Mouse (Mus musculus): ENCODE results near the gene Npy1r.

The Npy1r gene

DNA sequence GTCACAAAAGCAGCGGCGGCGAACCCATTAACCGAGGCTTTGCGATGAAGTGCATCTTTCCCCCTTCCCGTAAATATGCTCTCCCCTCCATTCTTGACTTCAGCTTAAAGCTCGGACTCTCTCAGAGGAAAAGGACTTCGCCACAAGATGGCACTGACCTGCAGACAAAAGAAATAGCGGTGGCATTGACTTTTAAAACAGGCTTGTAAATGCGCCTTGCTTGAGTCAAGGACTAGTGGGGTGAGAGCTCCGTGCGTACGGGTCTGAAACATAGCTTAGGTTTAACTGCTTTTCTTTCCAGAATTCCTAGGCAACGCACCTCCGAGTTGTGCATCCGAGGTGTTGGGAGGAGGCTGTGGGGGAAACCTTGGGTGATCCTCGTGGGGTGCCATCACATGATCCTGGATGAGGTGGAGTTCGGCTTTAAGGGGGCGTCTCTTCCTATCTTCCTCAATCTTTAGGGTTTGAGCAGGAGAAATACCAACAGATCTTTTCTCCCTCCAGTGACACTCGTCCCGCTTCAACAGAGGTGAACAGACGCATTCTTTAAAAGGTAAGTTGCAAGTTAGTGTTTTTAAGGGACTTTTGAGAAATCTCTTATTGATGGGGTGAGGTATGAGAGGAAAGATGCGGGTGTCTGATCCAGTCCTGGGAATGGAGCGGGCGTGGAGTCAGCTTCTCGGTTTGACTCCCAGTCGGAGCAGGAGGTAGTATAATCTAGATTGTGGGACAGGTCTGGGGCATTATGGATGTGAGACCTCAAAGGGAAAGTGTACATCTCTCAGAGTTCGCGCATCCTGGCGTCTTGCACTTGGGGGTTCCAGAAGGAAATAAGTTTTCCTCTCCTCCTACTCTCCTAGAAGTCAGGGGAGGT, at the start of gene Npy1r:
Gene Npy1r (plus strand): TSS at position 223 of the 874 bp plus-strand sequence.
- DNase-seq: peak; percentile 15

DNA sequence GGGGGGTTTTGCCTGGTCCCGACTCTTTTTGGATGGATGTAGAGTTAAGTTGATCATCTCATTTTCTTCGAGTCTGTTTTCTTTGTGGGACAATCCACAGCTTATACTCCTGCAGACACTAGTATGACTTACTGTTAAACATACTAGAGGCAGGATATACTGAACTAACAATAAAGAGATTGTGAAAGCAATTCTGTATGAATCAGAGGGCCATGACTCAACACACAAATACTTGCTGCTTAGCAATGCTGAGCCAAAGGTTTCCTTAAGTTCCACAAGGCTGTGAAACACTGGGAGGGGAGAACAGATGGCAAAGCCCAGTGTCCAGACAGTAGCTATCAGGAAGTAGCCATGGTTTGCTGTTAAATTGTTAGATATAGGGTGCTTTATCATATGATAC, 15.7 kb upstream of the Npy1r start:
- no peak for DNase-seq

DNA sequence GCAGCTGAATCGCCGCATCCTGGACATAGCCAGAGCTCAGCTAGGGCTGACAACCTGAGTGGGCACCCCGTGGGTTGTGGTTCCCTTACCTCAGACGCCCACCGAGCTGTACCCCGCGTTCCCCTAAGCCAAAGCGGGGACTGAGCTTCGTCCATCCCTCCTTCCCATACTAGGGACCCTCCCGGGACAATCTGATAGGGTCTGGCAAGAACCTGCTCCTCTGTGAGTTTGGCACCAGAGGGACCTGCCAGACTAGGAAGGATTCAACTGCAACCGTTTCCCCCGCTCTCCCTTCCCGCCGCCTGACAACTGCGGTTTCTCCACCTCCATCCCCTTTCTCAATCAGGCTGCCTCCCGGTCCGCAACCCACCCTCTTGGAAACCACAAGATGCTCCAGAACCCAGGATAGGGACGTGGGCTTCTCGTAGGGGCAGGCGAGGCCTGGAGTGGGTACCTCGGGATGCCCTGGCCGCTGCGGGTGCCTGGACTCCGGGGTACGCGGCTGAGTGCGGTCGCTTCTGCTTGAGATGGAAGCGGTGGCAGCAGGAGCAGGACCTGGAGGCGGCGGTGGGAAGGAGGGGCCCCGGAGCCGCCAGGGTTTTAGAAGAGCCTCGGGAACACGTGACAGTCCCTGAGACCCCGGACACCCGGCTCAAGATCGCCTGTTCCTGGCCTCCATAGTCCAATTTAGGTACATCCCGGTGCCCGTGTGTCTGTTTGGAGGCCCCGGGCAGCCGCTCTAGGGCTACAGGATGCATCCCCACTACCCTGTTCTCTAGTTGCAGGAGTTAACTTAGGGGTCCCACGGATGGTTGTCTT, 9.3 kb upstream of the Npy1r start, which contains the start of gene Npy5r:
Gene Npy5r (minus strand): TSS at position 618 of the 819 bp plus-strand sequence.
- DNase-seq: no peak

DNA sequence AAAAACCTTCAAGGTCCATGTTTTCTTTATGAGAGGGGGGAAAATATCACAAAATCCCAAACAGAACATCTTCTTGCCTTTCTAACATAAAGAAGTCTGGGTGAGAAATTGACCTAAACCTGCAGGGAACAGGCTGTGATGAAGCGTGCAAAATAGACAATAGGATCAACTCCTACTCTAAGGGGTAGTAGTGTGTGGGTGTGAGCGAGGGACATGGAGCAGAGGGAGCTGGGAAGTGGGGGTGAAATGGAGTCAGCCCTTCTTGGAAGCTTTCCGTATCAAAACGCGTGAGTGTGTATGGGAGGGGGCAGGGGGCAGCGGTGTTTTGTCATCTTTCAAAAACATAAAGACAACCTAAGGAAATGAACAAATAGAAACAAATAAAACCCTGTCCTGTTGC, 8.6 kb upstream of the Npy1r start:
- DNase-seq: no peak

DNA sequence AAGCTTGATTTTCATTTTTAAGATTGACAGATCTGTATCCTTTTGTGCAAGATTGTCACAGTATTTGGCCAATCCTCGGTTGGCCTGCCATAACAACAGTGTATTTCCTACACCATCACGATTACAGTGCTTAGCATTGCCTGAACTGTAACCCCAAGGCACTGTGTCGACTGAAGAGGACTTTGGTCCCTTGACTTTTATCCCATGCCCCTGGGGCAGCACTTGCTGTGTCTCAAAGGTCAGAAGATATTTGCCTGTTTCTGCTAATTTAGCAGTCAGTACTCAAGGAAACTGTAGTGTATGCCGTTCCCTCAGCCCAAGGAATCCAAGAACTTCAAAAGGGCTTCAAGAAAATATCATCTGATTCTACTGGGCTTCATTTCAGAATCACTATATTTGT, 8.2 kb upstream of the Npy1r start:
- no peak for DNase-seq

DNA sequence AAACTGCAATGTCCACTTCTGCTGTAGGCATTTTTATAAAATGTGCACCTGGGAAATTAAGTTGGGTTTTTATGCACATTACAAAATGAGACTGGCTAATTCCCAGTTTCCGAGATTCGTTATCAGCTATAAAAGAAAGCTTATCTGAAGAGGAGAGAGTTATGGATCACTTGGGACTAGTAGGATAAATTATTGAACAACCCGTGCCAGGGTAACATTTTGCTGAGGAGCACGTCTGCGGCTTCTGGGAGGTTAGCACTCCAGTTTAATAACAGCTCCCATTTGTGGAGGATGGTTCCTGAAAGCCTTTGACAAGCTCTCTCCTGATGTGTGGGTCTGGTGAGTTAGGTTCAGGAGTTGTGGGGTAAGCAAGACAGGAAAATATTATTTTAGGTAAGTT, 6.6 kb upstream of the Npy1r start:
- no peak for DNase-seq

DNA sequence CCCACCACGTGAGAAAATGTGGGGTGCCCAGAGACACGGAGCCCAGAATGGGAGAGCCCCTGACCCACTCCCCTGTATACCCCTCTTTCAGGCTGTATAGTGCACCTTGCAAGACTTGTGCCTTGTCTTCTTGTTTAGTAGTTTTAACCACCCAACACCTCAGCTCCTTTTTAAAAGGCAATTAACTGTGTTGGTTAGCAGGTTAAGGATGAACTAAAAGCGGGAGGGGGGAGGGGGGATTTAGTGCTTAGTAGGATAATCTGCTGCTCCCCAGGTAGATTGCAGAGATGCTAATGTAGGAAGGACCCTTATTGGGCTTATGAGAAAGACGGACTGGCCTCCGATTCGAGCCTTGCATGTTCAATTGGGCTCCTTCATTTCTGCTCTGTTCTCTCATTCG, 1.0 kb downstream of the Npy1r start:
- DNase-seq: no peak

DNA sequence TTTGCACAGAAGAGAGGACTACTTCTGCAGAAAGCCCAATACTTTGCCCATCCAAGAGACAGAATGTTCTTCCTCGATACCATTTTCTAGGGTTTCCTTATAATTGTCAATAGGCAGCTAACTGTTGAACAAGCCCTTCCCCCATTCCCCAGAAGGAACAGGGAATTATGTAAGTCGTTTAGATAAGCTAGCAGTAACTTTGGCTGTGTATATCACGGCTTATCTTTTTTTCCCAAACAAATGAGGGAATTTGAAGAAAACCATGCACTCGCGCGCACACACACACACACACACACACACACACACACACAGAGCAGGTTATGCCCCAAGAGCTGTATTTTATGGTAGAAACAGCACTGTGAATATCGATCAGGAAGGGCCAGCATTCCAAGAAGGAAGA, 1.8 kb downstream of the Npy1r start:
- DNase-seq: no peak

DNA sequence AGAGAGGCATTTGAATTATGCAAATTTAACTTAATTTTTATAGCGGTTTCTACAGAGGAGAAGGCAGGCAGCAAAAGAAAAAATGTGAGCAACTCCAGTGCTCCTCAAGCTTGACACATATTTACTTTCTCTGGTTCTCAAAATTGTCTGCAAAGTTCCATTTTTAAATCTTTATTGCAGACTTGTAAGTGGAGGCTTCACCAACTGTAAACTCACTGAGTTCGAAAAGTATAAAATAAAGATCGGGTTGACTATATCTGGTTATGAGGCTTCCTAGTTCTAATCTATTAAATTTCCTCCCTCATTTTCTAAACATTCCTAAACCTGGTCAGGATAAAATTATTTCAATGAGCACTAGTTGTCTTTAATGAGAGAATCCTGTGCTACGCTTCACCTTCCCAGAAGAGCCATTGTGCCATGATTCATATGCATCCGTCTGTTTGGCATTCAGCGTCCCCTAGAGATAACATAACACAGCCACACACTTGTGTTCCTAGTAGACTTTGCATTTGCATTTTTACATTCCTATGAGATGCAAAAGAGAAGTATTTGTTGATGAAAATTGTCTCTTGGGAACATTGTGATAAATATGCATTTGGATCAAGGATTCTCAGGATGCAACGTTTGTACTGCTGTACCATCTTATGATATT, 17.5 kb downstream of the Npy1r start:
- DNase-seq: no peak

DNA sequence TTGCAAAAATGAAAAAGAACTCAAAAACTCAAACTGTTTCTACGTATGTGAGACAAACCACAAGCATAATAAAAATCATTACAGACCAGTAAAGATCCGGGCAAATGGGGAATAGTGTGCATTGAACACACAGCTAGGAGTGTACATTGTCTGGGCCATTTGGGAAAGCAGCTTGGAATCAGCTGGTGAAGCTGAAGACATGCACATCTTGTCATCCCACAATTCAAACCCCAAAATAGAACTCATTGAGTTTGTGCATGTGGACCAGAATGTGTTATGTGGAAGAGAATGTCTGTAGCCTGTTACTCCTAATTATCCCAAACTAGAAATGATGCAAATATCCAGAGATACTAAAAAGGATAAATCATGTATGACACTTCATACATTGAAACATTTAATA, 25.8 kb downstream of the Npy1r start:
- DNase-seq: no peak

DNA sequence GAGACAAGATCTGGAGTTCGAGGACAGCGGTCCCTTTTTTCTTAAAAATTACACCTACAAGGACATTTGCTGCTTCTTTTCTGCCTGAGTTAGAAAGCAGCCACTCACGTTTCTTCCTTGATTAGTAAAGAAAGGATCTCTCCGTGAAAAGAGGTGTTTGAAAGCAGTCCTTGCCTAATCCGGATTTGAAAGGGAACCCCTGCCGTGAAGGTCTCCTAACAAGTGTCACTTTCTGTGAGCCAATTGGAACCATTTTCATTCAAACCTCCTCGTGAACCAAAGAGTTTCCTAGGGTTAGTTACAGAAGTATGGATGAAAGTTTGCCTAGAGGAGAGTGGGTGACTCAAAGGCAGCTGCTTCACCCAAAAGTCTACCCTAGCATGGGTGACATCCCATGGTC, 32.5 kb downstream of the Npy1r start:
- DNase-seq: no peak

DNA sequence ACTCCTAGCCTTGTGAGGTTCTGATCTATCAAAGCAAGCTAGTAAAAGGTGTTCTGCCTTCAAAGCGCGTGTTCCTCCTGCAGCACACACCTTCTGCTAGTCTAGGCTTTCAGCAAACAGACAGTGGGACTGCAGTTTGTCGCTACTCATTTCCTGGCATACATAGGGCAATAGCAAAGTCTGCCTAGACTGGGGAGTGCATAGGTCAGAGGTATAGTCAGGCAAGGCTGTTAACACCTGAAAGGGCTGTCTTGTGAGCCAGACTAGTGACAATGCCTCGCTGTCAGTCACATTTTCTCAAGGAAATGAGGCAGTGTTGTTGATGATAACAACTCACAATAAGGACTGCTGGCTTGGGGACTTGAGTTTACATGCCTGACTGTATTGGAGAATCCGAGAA, 35.0 kb downstream of the Npy1r start:
- DNase-seq: no peak

DNA sequence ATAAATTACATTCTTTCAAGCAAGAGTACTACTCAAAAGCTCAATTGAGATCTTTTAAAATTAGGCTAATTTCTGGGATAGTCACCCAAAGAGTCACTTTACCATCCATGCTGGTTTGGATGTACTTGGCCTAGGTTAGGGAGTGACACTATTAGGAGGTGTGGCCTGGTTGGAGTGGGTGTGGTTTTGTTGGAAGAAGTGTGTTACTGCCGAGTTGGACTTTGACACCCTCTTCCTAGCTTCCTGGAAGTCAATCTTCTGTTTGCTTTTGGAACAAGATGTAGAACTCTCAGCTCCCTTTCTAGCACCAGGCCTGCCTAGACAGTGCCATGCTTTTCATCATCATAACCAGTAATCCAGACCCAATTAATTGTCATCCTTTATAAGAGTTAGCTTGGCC, 45.4 kb downstream of the Npy1r start:
- DNase-seq: no peak

DNA sequence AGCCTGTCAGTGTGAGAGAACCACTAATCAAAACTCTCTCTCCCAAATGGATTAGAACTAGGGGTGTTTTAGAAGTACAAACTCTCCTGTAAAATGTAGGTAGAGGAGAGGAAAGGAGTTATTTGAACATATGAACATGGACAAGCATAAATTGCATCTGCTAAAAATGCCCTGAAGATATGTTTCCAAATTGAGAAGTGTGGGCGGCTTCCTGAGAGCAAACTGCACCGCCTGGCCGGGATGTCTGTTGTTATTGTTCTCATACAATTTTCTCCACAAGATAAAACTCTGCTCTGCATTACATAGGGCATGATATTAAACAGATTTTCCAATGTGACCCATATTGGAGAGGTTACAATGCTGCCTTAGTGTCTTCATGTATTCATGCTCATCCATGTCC, 48.6 kb downstream of the Npy1r start:
- no peak for DNase-seq

DNA sequence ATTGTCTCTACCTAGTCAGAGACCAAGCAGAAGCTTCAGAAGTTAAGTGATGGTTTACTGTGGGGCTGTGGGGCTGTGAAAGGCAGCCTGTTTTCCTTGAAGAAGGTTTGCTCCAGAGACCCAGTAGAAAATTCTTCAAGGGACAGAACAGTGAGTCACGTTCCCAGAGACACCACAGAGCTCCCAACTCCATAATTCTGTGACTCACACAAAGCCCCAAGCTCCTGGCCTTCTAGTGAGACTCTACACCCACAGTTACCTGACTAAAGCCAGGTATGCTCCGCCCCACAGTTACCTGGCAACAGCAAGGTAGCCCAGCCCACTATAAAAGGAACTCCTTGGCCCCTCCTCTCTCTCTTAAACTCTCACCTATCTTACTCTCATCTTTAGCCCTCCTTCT, 54.6 kb downstream of the Npy1r start:
- no peak for DNase-seq

DNA sequence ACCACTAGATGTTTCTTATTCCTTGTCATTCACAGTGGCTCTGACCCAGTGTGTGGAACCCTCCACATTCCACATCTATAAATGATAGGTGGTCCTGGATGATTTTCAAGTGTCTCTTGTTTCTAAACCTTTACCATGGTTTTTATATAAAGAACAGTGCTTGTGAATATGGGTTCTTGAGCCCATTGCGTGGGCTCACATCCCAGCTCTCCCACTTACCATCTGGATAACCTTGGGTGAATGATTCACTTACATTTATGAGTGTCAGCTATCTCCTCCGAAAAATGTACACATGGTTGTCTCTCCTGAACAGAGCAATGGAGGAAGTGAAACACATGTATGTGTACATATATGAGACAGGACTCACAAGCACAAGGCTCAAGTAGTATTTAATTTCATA, 59.2 kb downstream of the Npy1r start:
- no peak for DNase-seq
